Mouse (Mus musculus) stomach, embryonic 16.5 days (tissue): ENCODE measurements around the gene Ankrd33. TPM values are rescaled to one million over a fixed set of nuclear protein-coding genes. Genes with fewer than 3 reads are reported as not detected.
A peak's percentile ranks its signal among the peaks of the same experiment; 100 is the strongest.
"Not testable (repeated sequence)": the region's sequence is repeated elsewhere in the genome, so short reads cannot be mapped to it uniquely, and the experiment has no call there.

ENCODE experiments used
- ATAC-seq: fragments of 200-750 bp; cut with Nextera tagmentation; 2 replicates; pipeline ENCODE4 v1.8.0; 2017; ENCODE audit warnings: moderate number of reproducible peaks, moderate TSS enrichment; ENCODE audit not compliant: insufficient read depth, low FRiP score
- H3K27ac ChIP-seq: fragments of 300-500 bp; sonication (generic); 2 replicates; pipeline ENCODE4 v1.5.1; 2014; ENCODE audit warnings: low read length
- H3K27me3 ChIP-seq: fragments of 300-500 bp; sonication (generic); 2 replicates; pipeline ENCODE4 v1.6.1; 2014; ENCODE audit warnings: low read length, control low read depth, mixed read lengths; ENCODE audit not compliant: control insufficient read depth, insufficient read depth
- H3K36me3 ChIP-seq: fragments of 300-500 bp; sonication (generic); 2 replicates; pipeline ENCODE4 v1.6.1; 2014; ENCODE audit warnings: low read length; ENCODE audit not compliant: control insufficient read depth, insufficient read depth
- H3K4me1 ChIP-seq: fragments of 300-500 bp; sonication (generic); 2 replicates; pipeline ENCODE4 v1.6.1; 2014; ENCODE audit warnings: low read length, control low read depth, mixed read lengths; ENCODE audit not compliant: control insufficient read depth, insufficient read depth
- H3K4me2 ChIP-seq: fragments of 300-500 bp; sonication (generic); 2 replicates; pipeline ENCODE4 v1.6.1; 2014; ENCODE audit warnings: low read depth, low read length, mixed read lengths
- H3K4me3 ChIP-seq: fragments of 300-500 bp; sonication (generic); replicated peaks from 2 replicates; pipeline ENCODE4 v1.5.1; 2014; ENCODE audit warnings: mild to moderate bottlenecking, low read length
- H3K9ac ChIP-seq: fragments of 300-500 bp; sonication (generic); 2 replicates; pipeline ENCODE4 v1.6.1; 2014; ENCODE audit warnings: low read length
- H3K9me3 ChIP-seq: fragments of 300-500 bp; sonication (generic); replicated peaks from 2 replicates; pipeline ENCODE4 v1.6.1; 2016; ENCODE audit warnings: low read length, control low read depth; ENCODE audit not compliant: control insufficient read depth
- WGBS: fragments of 180-500 bp; shearing (Covaris S2); extraction: QIAGEN DNeasy Blood & Tissue Kit; methylation state at CpG from one replicate; pipeline ENCODE4 v1.1.7; 2014; 5-methylcytosine and 5-hydroxymethylcytosine counted together
- polyA plus RNA-seq: library from polyadenylated mRNA; unstranded; fragments of >200 nt; fragmentation: Nextera tagmentation; extraction: Ambion mirVana; gene quantifications from 2 replicates; pipeline ENCODE4 v1.2.1, GENCODE M21; 2015

The Ankrd33 gene
- polyA plus RNA-seq, 1 experiment from 2014 or later: not detected

DNA sequence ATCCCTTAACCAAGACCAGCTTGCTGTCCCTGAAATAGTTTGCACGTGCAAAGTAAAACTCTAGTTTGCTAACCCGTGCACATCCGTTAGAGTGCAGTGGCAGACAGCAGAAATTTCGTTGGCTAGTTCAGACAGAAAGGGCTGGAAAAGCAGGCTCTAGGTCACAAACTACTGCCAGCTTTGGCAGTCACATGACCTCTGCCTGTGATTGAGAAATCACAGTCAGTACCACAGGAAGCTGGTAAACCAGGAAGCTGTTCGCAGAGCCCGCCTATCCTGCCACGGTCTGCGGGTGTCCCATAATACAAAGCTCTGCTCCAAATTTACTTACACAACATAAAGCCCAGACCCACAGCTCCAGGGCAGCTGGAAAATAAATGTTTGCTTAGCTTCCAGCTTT lies 2.4 kb upstream of the Ankrd33 start:
- WGBS: 39% methylated on average over 8 of the region's 8 CpGs
- H3K36me3 ChIP-seq: no peaks in the 10 kb centered on the region
- ATAC-seq: peak; percentile 83; the same call in 1 of the 2 replicates
- peaks cover 6% of the 10 kb centered on the region; the same call in 1 of the 2 replicates for H3K4me1 ChIP-seq
- H3K4me3 ChIP-seq: no peak overlapping the region
- H3K9me3 ChIP-seq: no peaks in the 10 kb centered on the region
- no peaks in the 10 kb centered on the region for H3K27me3 ChIP-seq
- H3K9ac ChIP-seq: peak overlapping the region; percentile 28; the same call in 1 of the 2 replicates
- 0 out of 2 replicates have a peak overlapping the region, but pooled peaks have one; percentile 6 for H3K4me2 ChIP-seq
- peak overlapping the region; percentile 74 for H3K27ac ChIP-seq

DNA sequence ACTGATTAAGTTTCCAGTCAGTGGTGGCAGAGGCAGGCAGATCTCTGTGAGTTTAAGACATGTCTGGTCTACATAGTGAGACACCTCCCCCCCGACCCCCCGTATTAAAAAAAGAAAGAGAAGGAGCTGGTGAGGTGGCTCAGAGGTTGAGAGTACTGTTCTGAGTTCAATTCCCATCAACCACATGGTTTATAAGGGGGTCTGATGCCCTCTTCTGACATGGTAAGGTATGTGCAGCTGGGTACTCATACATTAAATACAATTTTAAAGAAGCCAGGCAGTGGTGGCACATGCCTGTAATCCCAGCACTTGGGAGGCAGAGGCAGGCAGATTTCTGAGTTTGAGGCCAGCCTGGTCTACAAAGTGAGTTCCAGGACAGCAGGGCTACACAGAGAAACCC lies 1.8 kb upstream of the Ankrd33 start:
- H3K4me2 ChIP-seq: not testable (repeated sequence)
- 81% methylated on average over 2 of the region's 2 CpGs for WGBS

DNA sequence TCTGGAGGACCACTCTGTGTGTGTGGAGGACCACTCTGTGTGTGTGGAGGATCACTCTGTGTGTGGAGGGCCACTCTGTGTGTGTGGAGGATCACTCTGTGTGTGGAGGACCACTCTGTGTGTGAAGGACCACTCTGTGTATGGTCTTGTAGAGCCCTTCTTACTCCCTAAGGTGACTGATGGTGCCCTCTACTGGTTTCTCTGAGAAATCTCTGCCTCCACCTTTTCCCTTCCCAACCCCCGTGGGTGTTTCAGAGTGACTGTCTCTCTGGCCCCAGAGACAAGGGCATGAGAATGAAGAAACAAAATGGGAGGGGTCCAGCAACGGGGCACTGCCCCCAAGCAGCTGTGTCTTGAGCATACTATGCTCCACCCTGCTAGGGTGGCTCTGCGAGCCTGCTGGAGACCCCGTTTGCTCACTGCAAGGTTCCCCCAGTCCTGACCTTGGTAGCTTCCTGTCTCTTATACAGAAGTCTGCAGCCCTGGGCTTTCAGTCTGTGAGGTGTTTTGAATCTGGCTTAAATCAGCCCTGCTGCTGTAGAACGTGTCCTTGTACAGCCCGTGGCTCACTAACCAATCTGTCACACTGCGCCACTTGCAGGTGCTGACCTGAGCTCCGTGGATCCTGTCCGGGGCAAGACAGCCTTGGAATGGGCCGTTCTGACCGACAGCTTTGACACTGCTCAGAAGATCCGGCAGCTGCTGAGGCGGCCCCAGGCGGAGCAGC lies 3.0 kb downstream of the Ankrd33 start:
- no peak for ATAC-seq
- Histone ChIP-seq H3K4me1 (peaks cover 10% of the 10 kb centered on the region), H3K27me3 (no peaks in the 10 kb centered on the region), H3K9me3 (no peaks in the 10 kb centered on the region), H3K4me2 (no peak overlapping the region), H3K27ac (no peak overlapping the region), H3K36me3 (no peaks in the 10 kb centered on the region), H3K9ac (0 out of 2 replicates have a peak overlapping the region, but pooled peaks have one; percentile 27), H3K4me3 (no peak overlapping the region)
- WGBS: 49% methylated on average over 14 of the region's 14 CpGs

More for the DNA sequence above, 1.8 kb upstream of the Ankrd33 start:
- not testable (repeated sequence) for H3K36me3 ChIP-seq, H3K9me3 ChIP-seq, H3K9ac ChIP-seq, H3K27me3 ChIP-seq, ATAC-seq, H3K4me1 ChIP-seq, H3K4me3 ChIP-seq
- H3K27ac ChIP-seq: peak overlapping the region; percentile 74

DNA sequence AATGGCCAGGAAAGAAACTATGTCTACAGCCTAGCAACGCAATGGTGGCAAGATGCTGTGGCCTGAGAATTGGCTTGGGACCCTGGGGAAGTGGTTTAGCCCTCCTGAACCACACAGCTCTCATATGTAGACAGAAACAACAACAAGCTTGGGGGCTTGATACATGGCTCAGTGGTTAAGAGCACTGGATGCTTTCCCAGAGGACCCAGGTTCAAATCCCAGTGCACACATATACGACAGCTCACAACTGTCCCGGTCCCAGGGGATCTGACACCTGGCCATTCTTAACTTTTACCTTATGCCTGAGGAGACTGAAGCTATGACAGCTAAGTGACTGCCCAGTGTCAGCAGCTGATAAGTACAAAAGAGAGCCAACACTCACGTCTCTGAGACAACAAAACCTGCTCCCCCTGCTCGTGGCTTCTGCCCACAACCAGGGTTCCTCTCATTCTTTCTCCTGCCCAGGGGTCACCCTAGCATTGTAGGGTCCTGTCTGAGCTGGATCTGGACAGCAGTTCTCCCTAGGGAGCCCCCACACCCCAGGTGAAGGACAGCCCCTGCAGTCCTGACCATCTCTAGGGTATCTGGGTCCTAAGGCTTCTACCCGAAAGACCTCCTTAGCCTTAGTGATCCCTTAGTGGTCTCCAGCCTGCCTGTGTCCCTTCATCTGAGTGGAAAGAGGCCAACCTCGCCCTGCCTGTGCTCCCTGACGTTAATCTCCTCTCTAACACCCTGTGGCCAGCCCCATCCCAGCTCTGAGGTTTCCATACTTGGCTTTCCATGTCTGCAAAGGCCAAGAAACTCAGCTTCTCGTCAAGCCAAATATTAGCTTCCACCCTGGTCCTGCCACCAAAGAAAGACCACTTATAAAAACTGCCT lies 6.1 kb downstream of the Ankrd33 start:
- ATAC-seq: no peak
- H3K27ac ChIP-seq: no peak overlapping the region
- H3K9me3 ChIP-seq: no peaks in the 10 kb centered on the region
- H3K27me3 ChIP-seq: no peaks in the 10 kb centered on the region
- WGBS: 70% methylated on average over 9 of the region's 9 CpGs
- no peak overlapping the region for H3K9ac ChIP-seq
- no peak overlapping the region for H3K4me2 ChIP-seq
- no peak overlapping the region for H3K4me3 ChIP-seq
- no peaks in the 10 kb centered on the region for H3K36me3 ChIP-seq
- H3K4me1 ChIP-seq: peaks cover 14% of the 10 kb centered on the region

DNA sequence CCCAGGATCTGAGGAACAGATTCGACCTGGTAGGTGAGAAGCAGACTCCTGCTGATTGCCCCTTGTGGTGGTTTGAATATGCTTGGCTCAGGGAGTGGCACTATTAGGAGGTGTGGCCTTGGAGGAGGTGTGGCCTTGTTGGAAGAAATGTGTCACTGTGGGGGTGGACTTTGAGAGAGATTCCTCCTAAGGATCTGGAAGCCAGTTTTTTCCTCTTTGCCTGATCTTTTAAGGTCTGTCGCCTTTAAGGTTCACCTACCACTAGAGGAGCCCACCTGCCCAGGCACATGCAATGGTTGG lies 6.7 kb downstream of the Ankrd33 start:
- Histone ChIP-seq H3K4me3 (no peak overlapping the region), H3K9ac (no peak overlapping the region), H3K4me2 (no peak overlapping the region), H3K27ac (no peak overlapping the region), H3K9me3 (no peaks in the 10 kb centered on the region), H3K27me3 (no peaks in the 10 kb centered on the region), H3K36me3 (no peaks in the 10 kb centered on the region), H3K4me1 (peaks cover 19% of the 10 kb centered on the region)
- ATAC-seq: no peak
- 34% methylated on average over 2 of the region's 2 CpGs for WGBS

DNA sequence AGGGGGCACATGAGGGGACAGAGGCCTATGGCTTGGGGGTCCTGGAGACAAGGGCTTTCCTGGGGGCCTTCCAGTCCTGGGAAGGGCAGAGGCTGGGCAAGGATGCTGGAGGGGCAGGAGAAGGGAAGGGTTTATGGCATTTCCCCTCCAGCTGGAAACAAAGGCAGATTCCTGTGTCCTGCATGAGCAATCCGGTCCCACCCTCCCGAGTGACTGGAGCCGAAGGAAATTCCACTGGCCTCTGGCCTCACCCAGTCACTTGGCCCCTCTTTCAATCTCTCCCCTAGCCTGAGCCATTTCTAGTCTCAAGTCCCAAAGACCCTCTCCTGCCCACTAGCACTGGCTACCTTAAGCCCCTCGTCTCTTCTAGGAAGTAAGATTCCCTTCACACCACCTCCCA lies 7.6 kb downstream of the Ankrd33 start:
- Histone ChIP-seq H3K9ac (no peak overlapping the region), H3K4me2 (no peak overlapping the region), H3K27ac (peak overlapping the region; percentile 41; the same call in 1 of the 2 replicates), H3K27me3 (no peaks in the 10 kb centered on the region), H3K9me3 (no peaks in the 10 kb centered on the region), H3K36me3 (no peaks in the 10 kb centered on the region), H3K4me1 (peaks cover 28% of the 10 kb centered on the region), H3K4me3 (no peak overlapping the region)
- WGBS: 49% methylated on average over 4 of the region's 4 CpGs
- ATAC-seq: no peak

DNA sequence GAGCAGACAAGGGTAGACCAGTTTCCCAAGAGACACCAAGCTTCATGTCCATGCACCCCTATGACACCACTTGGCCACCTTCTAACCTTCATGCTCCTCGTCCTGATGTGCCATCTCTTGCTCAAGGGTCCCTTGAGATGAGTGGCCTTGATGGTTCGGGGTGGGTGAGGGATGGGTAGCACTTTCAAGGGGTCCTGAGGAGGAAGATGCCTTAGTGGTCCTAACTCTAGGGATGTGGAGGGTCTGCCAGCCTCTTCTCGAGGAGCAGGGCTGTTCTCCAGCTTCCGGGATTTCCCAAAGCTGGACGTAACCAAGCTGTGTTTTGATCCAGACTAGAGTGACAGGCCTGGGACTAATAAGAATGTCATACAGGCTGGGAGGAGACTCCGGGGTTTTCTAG lies 10.0 kb downstream of the Ankrd33 start:
- ATAC-seq: no peak
- Histone ChIP-seq H3K9me3 (no peaks in the 10 kb centered on the region), H3K27ac (peak overlapping the region; percentile 86), H3K4me1 (peaks cover 33% of the 10 kb centered on the region), H3K4me2 (no peak overlapping the region), H3K9ac (no peak overlapping the region), H3K4me3 (no peak overlapping the region), H3K36me3 (no peaks in the 10 kb centered on the region), H3K27me3 (0 out of 2 replicates have a peak, but pooled peaks cover 3% of the 10 kb centered on the region)
- 74% methylated on average over 6 of the region's 6 CpGs for WGBS

DNA sequence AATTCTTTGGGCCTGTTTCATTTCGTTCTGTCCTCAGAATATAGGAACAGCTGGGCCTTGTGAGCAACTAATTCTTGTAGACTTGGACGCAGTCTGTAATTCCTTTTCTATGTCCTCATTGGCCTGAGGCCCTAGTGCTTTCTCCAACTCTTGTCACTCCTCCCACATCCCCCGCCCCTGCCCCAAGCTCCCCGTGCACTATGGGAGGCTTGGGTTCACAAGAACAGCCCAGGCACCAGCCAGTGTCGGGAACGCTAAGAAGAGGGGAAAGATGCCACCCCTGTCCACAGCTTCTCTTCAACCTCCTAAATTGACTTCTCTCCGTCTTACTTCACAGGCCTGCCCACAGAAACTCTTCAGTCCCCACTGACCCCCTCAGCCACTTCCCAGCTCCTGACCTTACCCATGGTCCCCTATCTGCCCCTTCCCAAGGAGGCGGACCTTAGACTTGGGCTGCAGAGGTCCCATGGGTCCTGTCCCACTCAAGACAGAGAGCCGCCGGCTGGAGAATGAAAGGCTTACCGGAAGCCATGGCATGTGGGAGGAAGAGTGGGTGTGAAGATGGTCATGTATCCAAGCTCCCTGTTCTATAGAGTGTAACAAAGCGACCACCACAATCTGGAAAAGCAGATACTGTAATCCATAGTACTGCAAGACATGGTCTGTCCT lies 11.5 kb downstream of the Ankrd33 start:
- 0 out of 2 replicates have a peak, but pooled peaks cover 3% of the 10 kb centered on the region for H3K27me3 ChIP-seq
- H3K9me3 ChIP-seq: no peaks in the 10 kb centered on the region
- H3K4me2 ChIP-seq: no peak overlapping the region
- no peaks in the 10 kb centered on the region for H3K36me3 ChIP-seq
- peak; percentile 79 for ATAC-seq
- peak overlapping the region; percentile 86 for H3K27ac ChIP-seq
- no peak overlapping the region for H3K4me3 ChIP-seq
- 63% methylated on average over 12 of the region's 12 CpGs for WGBS
- H3K9ac ChIP-seq: no peak overlapping the region
- H3K4me1 ChIP-seq: peaks cover 45% of the 10 kb centered on the region
